Comparison of ENCODE assay signal across 8 mouse cellular contexts in the genomic region with DNA sequence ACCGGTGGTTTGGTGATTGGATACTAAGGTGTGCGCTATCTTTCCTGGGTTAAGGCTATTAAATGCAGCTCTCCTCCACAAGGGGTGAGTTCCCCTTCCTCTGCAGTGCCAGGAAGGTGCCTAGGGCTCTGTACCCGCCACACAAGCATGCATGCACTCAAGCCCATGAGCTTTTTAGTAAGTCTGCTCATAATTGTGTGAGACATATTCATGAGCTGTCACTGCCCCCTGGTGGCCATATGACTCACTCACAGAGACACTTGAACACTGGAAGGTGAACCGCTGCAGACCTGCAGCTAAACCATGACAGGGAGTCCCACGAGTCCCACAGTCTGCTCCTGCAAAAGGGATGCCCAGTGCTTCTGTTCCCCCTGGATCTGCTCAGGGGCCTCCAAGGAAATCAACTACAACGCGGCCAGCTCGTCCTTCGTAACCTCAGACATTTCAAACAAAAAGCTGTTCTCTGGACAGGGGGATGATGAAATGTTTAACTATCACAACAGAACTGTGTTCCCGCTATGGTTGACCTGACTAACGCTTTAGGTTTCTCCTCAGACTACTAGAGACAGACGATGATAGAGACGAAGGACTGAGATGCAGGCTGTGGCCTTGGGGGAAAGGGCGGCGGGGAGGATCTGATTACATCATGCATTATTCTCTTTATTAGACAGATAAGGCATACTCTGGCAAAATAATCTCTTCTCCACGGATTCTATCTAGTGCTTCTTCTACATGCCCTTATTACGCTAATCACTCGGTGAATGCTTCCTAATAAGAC. TPM values are rescaled to one million over a fixed set of nuclear protein-coding genes. Genes with fewer than 3 reads are reported as not detected.
A peak's percentile ranks its signal among the peaks of the same experiment; 100 is the strongest.
DNase-seq lines count a peak whose midpoint lies in the region; ATAC-seq and TF ChIP-seq lines count a peak whose summit lies in the region.

No protein-coding gene starts in this region.

- 0 out of 2 replicates have a peak, but pooled peaks have one; percentile 56 for ATAC-seq in embryonic facial prominence, embryonic 13.5 days (ENCODE audit: insufficient number of reproducible peaks, insufficient read depth, low FRiP score, low TSS enrichment, low read depth)
- ATAC-seq in kidney, embryonic 15.5 days (replicated peaks; ENCODE audit: low FRiP score) = peak; percentile 74
- no peak; the same call in 1 of the 2 replicates for ATAC-seq in limb, embryonic 14.5 days (ENCODE audit: low FRiP score, low read depth)
- ATAC-seq in stomach, embryonic 14.5 days (ENCODE audit: insufficient number of reproducible peaks, insufficient read depth, low FRiP score, low read depth) = peak; percentile 69; the same call in 1 of the 2 replicates

- peaks cover 50% of the 10 kb centered on the region for H3K36me3 ChIP-seq in embryonic facial prominence, embryonic 13.5 days
- H3K36me3 ChIP-seq in kidney, embryonic 15.5 days = peaks cover 50% of the 10 kb centered on the region
- H3K36me3 ChIP-seq in limb, embryonic 14.5 days (ENCODE audit: control insufficient read depth, insufficient read depth, low read length) = peaks cover 28% of the 10 kb centered on the region
- peaks cover 2% of the 10 kb centered on the region for H3K36me3 ChIP-seq in stomach, embryonic 14.5 days (ENCODE audit: control insufficient read depth, insufficient read depth, low read length)

- H3K4me3 ChIP-seq in embryonic facial prominence, embryonic 13.5 days = no peak overlapping the region
- no peak overlapping the region for H3K4me3 ChIP-seq in kidney, embryonic 15.5 days (replicated peaks)
- no peak overlapping the region for H3K4me3 ChIP-seq in limb, embryonic 14.5 days (replicated peaks; ENCODE audit: low read length)
- H3K4me3 ChIP-seq in stomach, embryonic 14.5 days (ENCODE audit: low read depth, low read length) = no peak overlapping the region

- no peak overlapping the region for H3K9ac ChIP-seq in embryonic facial prominence, embryonic 13.5 days
- H3K9ac ChIP-seq in kidney, embryonic 15.5 days = no peak overlapping the region
- H3K9ac ChIP-seq in limb, embryonic 14.5 days (ENCODE audit: low read depth, low read length, severe bottlenecking) = no peak overlapping the region
- H3K9ac ChIP-seq in stomach, embryonic 14.5 days (replicated peaks; ENCODE audit: low read depth, low read length) = no peak overlapping the region

- no peaks in the 10 kb centered on the region for H3K27me3 ChIP-seq in embryonic facial prominence, embryonic 13.5 days
- H3K27me3 ChIP-seq in kidney, embryonic 15.5 days = no peaks in the 10 kb centered on the region
- H3K27me3 ChIP-seq in limb, embryonic 14.5 days (ENCODE audit: control insufficient read depth, insufficient read depth, low read length) = no peaks in the 10 kb centered on the region
- H3K27me3 ChIP-seq in stomach, embryonic 14.5 days (ENCODE audit: control insufficient read depth, insufficient read depth, low read length) = no peaks in the 10 kb centered on the region

- H3K9me3 ChIP-seq in embryonic facial prominence, embryonic 13.5 days = no peaks in the 10 kb centered on the region
- no peaks in the 10 kb centered on the region for H3K9me3 ChIP-seq in kidney, embryonic 15.5 days (replicated peaks)
- H3K9me3 ChIP-seq in limb, embryonic 14.5 days (ENCODE audit: control insufficient read depth, low read length) = no peaks in the 10 kb centered on the region
- no peaks in the 10 kb centered on the region for H3K9me3 ChIP-seq in stomach, embryonic 14.5 days (ENCODE audit: control insufficient read depth, low read depth, low read length)

- no peak for TF ChIP-seq POLR2A in limb, embryonic 14.5 days (IDR thresholded peaks at IDR 0.05; ENCODE audit: borderline replicate concordance, extremely low read depth, insufficient read depth, insufficient read length)

- H3K4me1 ChIP-seq in embryonic facial prominence, embryonic 13.5 days = no peaks in the 10 kb centered on the region
- H3K4me1 ChIP-seq in kidney, embryonic 15.5 days = peaks cover 6% of the 10 kb centered on the region
- no peaks in the 10 kb centered on the region for H3K4me1 ChIP-seq in limb, embryonic 14.5 days (ENCODE audit: control insufficient read depth, insufficient read depth, low read length)
- no peaks in the 10 kb centered on the region for H3K4me1 ChIP-seq in stomach, embryonic 14.5 days (ENCODE audit: control insufficient read depth, insufficient read depth, low read length)

- WGBS in embryonic facial prominence, embryonic 13.5 days = 68% methylated on average over 18 of the region's 18 CpGs
- WGBS in kidney, embryonic 15.5 days = 55% methylated on average over 18 of the region's 18 CpGs
- WGBS in limb, embryonic 14.5 days = 71% methylated on average over 18 of the region's 18 CpGs
- WGBS in stomach, embryonic 14.5 days = 58% methylated on average over 18 of the region's 18 CpGs

- peak; percentile 75 to 78 for DNase-seq in B cell, adult 2 months
- DNase-seq in adrenal gland, postnatal 4 days (ENCODE audit: low spot score in 2 of 2) = peak; percentile 38 to 69
- DNase-seq in heart, adult 8-10 months (ENCODE audit: low spot score) = peak; percentile 52
- DNase-seq in limb, embryonic 14.5 days (ENCODE audit: low spot score) = peak; percentile 89
- DNase-seq in natural killer cell, adult 2 months (ENCODE audit: low spot score in 2 of 2) = peak; percentile 30 to 54

- no peak overlapping the region for H3K27ac ChIP-seq in embryonic facial prominence, embryonic 13.5 days
- H3K27ac ChIP-seq in kidney, embryonic 15.5 days = no peak overlapping the region
- no peak overlapping the region for H3K27ac ChIP-seq in limb, embryonic 14.5 days (replicated peaks; ENCODE audit: low read depth, low read length)
- H3K27ac ChIP-seq in stomach, embryonic 14.5 days (ENCODE audit: low read length) = no peak overlapping the region

- no peak overlapping the region for H3K4me2 ChIP-seq in embryonic facial prominence, embryonic 13.5 days
- no peak overlapping the region for H3K4me2 ChIP-seq in kidney, embryonic 15.5 days
- H3K4me2 ChIP-seq in limb, embryonic 14.5 days (replicated peaks; ENCODE audit: low read depth, low read length, severe bottlenecking) = no peak overlapping the region
- H3K4me2 ChIP-seq in stomach, embryonic 14.5 days (replicated peaks; ENCODE audit: low read depth, low read length) = no peak overlapping the region

RNA-seq across cellular contexts. Expression of gene Chd1l, which starts 24.4 kb away (rescaled TPM):
- total RNA-seq in adrenal gland, postnatal 4 days (2021) = 10 to 100 TPM; 17.8 to 18.7 TPM
- 16.0 and 17.7 TPM in 2 replicates for polyA plus RNA-seq in embryonic facial prominence, embryonic 13.5 days (2015; fragmentation: Nextera tagmentation; extraction: Ambion mirVana)
- total RNA-seq in heart, adult 8-10 months (2022) = 10 to 100 TPM in 2 of 4 experiments, 1 to 10 TPM in 2; 9.7 to 12.6 (median 10.4) TPM
- polyA plus RNA-seq in kidney, embryonic 15.5 days (2015; fragmentation: Nextera tagmentation; extraction: Ambion mirVana) = 18.3 and 18.5 TPM in 2 replicates
- polyA plus RNA-seq in limb, embryonic 14.5 days (2012; rRNA removed) = 11.1 and 13.5 TPM in 2 replicates
- polyA plus RNA-seq in limb, embryonic 14.5 days (2014; fragmentation: Nextera tagmentation; extraction: Ambion mirVana) = 12.8 and 14.0 TPM in 2 replicates
- 17.1 and 18.9 TPM in 2 replicates for polyA plus RNA-seq in stomach, embryonic 14.5 days (2014; fragmentation: Nextera tagmentation; extraction: Ambion mirVana)

RNA-seq across cellular contexts. Expression of gene Fmo5, which starts 43.0 kb away (rescaled TPM):
- total RNA-seq in adrenal gland, postnatal 4 days (2021) = 10 to 100 TPM in 1 of 2 experiments, 1 to 10 TPM in 1; 7.1 to 14.2 TPM
- 2.1 and 3.1 TPM in 2 replicates for polyA plus RNA-seq in embryonic facial prominence, embryonic 13.5 days (2015; fragmentation: Nextera tagmentation; extraction: Ambion mirVana)
- 10 to 100 TPM; 14.6 to 19.4 (median 16.1) TPM for total RNA-seq in heart, adult 8-10 months (2022)
- 2.9 and 3.8 TPM in 2 replicates for polyA plus RNA-seq in kidney, embryonic 15.5 days (2015; fragmentation: Nextera tagmentation; extraction: Ambion mirVana)
- 2.2 and 2.3 TPM in 2 replicates for polyA plus RNA-seq in limb, embryonic 14.5 days (2012; rRNA removed)
- polyA plus RNA-seq in limb, embryonic 14.5 days (2014; fragmentation: Nextera tagmentation; extraction: Ambion mirVana) = 2.8 TPM in 2 replicates
- 2.9 and 3.4 TPM in 2 replicates for polyA plus RNA-seq in stomach, embryonic 14.5 days (2014; fragmentation: Nextera tagmentation; extraction: Ambion mirVana)
